Mouse (Mus musculus) left cerebral cortex, adult 9 months (tissue): ENCODE results near the gene Gsdma.
"Not testable (repeated sequence)": the region's sequence is repeated elsewhere in the genome, so short reads cannot be mapped to it uniquely, and the experiment has no call there.

Source experiments
- DNase-seq, 2 experiments: peaks; one replicate each; pipeline ENCODE4 v3.0.0; 2022; ENCODE audit warnings: low spot score in 2 of 2

Gsdma gene

GRCm38 (mm10) chr11:98709001-98709741, 45.0 kb downstream of the Gsdma start:
- peak in 1 of 2 experiments; percentile 43 for DNase-seq

- DNase-seq = peak in 1 of 2 experiments; percentile 77
Observed at GRCm38 (mm10) chr11:98710416-98711045, 46.4 kb downstream of the Gsdma start.

- DNase-seq = no peak
Observed at GRCm38 (mm10) chr11:98711046-98711434, 46.9 kb downstream of the Gsdma start.

- not testable (repeated sequence) for DNase-seq
Observed at GRCm38 (mm10) chr11:98712009-98712408, 47.9 kb downstream of the Gsdma start.

GRCm38 (mm10) chr11:98713703-98714102, 49.6 kb downstream of the Gsdma start:
- no peak for DNase-seq

- no peak for DNase-seq
Observed at GRCm38 (mm10) chr11:98715946-98716345, 51.8 kb downstream of the Gsdma start.

- peak; percentile 55 to 87 for DNase-seq
Observed at GRCm38 (mm10) chr11:98717904-98718303, 53.8 kb downstream of the Gsdma start.

- DNase-seq = no peak
Observed at GRCm38 (mm10) chr11:98720756-98721155, 56.6 kb downstream of the Gsdma start.

- DNase-seq = peak in 1 of 2 experiments; percentile 69
Observed at GRCm38 (mm10) chr11:98721458-98722226, 57.5 kb downstream of the Gsdma start.

GRCm38 (mm10) chr11:98723098-98723497, 58.9 kb downstream of the Gsdma start:
- no peak for DNase-seq

- no peak for DNase-seq
Observed at GRCm38 (mm10) chr11:98725926-98726506, 61.9 kb downstream of the Gsdma start.
